Mouse (Mus musculus): ENCODE results near the gene Arl16. TPM values are rescaled to one million over a fixed set of nuclear protein-coding genes. Genes with fewer than 3 reads are reported as not detected.

Gene Arl16
- polyA plus RNA-seq, 1 experiment: 5.5 TPM

GRCm38 (mm10) chr11:120464365-120464764 lies 3.0 kb downstream of the Arl16 start:
- WGBS: 80% methylated on average over 5 of the region's 5 CpGs
- TF ChIP-seq POLR2A (IDR thresholded peaks at IDR 0.05; ENCODE audit: borderline replicate concordance, control insufficient read depth, low read depth, low read length): no peak
- TF ChIP-seq CTCF (IDR thresholded peaks at IDR 0.05; ENCODE audit: control insufficient read depth, insufficient read depth, low read length): no peak
- Histone ChIP-seq H3K4me1 (ENCODE audit: control insufficient read depth, insufficient read depth, low read length) (peaks cover 3% of the 10 kb centered on the region; the same call in 1 of the 2 replicates), H3K4me3 (replicated peaks; ENCODE audit: control insufficient read depth, low read depth, low read length) (no peak overlapping the region), H3K27ac (ENCODE audit: control insufficient read depth, insufficient read depth, low read depth, low read length, poor library complexity) (no peak overlapping the region)

DNA sequence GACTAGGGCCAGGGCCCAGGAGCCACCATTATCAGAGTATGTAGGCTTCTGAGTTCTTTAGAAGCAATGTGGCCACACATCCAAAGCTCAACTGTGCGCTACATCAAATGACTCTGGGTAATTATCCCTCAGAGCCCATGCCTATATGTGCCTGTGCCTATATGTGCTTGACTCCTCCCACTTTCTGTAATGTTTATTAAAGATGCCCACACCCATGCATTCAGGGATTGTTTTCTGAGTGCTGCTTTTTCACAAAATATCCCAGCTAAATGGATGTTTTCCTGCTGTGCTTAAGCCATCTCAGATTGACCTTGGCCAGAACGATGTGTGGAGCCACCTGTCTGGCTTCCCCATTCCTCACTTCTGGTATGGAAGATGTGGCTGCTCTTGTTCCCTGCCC lies 3.9 kb downstream of the Arl16 start:
- TF ChIP-seq POLR2A (IDR thresholded peaks at IDR 0.05; ENCODE audit: borderline replicate concordance, control insufficient read depth, low read depth, low read length): no peak
- TF ChIP-seq CTCF (IDR thresholded peaks at IDR 0.05; ENCODE audit: control insufficient read depth, insufficient read depth, low read length): no peak
- Histone ChIP-seq H3K27ac (ENCODE audit: control insufficient read depth, insufficient read depth, low read depth, low read length, poor library complexity) (no peak overlapping the region), H3K4me3 (replicated peaks; ENCODE audit: control insufficient read depth, low read depth, low read length) (no peak overlapping the region), H3K4me1 (ENCODE audit: control insufficient read depth, insufficient read depth, low read length) (peaks cover 3% of the 10 kb centered on the region; the same call in 1 of the 2 replicates)
- WGBS: 85% methylated on average over 2 of the region's 2 CpGs

- TF ChIP-seq CTCF (IDR thresholded peaks at IDR 0.05; ENCODE audit: control insufficient read depth, insufficient read depth, low read length) (peak; percentile 38; the same call in 1 of the 2 replicates), POLR2A (IDR thresholded peaks at IDR 0.05; ENCODE audit: borderline replicate concordance, control insufficient read depth, low read depth, low read length) (no peak)
- Histone ChIP-seq H3K4me1 (ENCODE audit: control insufficient read depth, insufficient read depth, low read length) (peaks cover 8% of the 10 kb centered on the region), H3K27ac (ENCODE audit: control insufficient read depth, insufficient read depth, low read depth, low read length, poor library complexity) (no peak overlapping the region), H3K4me3 (replicated peaks; ENCODE audit: control insufficient read depth, low read depth, low read length) (peak overlapping the region; percentile 50)
- 48% methylated on average over 6 of the region's 6 CpGs for WGBS
Observed at GRCm38 (mm10) chr11:120458847-120459597, 8.4 kb downstream of the Arl16 start.

GRCm38 (mm10) chr11:120457772-120458751 lies 9.3 kb downstream of the Arl16 start, which contains the start of the genes Oxld1 and Ccdc137:
Gene Oxld1 (minus strand): TSS chr11:120458068.
Gene Ccdc137 (plus strand): TSS chr11:120458115.
- H3K4me3 ChIP-seq (replicated peaks; ENCODE audit: control insufficient read depth, low read depth, low read length): peak within 1 kb of the TSS; percentile 77
- peaks cover 8% of the 10 kb centered on the region for H3K4me1 ChIP-seq (ENCODE audit: control insufficient read depth, insufficient read depth, low read length)
- 3% methylated on average over 62 of the region's 62 CpGs for WGBS
- H3K27ac ChIP-seq (ENCODE audit: control insufficient read depth, insufficient read depth, low read depth, low read length, poor library complexity): peak within 1 kb of the TSS; percentile 82
- peak; percentile 88; the same call in 1 of the 2 replicates for TF ChIP-seq POLR2A (IDR thresholded peaks at IDR 0.05; ENCODE audit: borderline replicate concordance, control insufficient read depth, low read depth, low read length)
- no peak for TF ChIP-seq CTCF (IDR thresholded peaks at IDR 0.05; ENCODE audit: control insufficient read depth, insufficient read depth, low read length)

- 3% methylated on average over 14 of the region's 14 CpGs for WGBS
- TF ChIP-seq CTCF (IDR thresholded peaks at IDR 0.05; ENCODE audit: control insufficient read depth, insufficient read depth, low read length) (no peak), POLR2A (IDR thresholded peaks at IDR 0.05; ENCODE audit: borderline replicate concordance, control insufficient read depth, low read depth, low read length) (no peak)
- Histone ChIP-seq H3K4me1 (ENCODE audit: control insufficient read depth, insufficient read depth, low read length) (peaks cover 8% of the 10 kb centered on the region), H3K4me3 (replicated peaks; ENCODE audit: control insufficient read depth, low read depth, low read length) (peak overlapping the region; percentile 77), H3K27ac (ENCODE audit: control insufficient read depth, insufficient read depth, low read depth, low read length, poor library complexity) (peak overlapping the region; percentile 82)
Observed at GRCm38 (mm10) chr11:120457370-120457769, 10.0 kb downstream of the Arl16 start.

- 74% methylated on average over 7 of the region's 7 CpGs for WGBS
- peaks cover 12% of the 10 kb centered on the region for H3K4me1 ChIP-seq (ENCODE audit: control insufficient read depth, insufficient read depth, low read length)
- TF ChIP-seq CTCF (IDR thresholded peaks at IDR 0.05; ENCODE audit: control insufficient read depth, insufficient read depth, low read length): no peak
- TF ChIP-seq POLR2A (IDR thresholded peaks at IDR 0.05; ENCODE audit: borderline replicate concordance, control insufficient read depth, low read depth, low read length): no peak
- H3K27ac ChIP-seq (ENCODE audit: control insufficient read depth, insufficient read depth, low read depth, low read length, poor library complexity): no peak overlapping the region
- no peak overlapping the region for H3K4me3 ChIP-seq (replicated peaks; ENCODE audit: control insufficient read depth, low read depth, low read length)
Observed at GRCm38 (mm10) chr11:120455413-120455812, 12.0 kb downstream of the Arl16 start.

DNA sequence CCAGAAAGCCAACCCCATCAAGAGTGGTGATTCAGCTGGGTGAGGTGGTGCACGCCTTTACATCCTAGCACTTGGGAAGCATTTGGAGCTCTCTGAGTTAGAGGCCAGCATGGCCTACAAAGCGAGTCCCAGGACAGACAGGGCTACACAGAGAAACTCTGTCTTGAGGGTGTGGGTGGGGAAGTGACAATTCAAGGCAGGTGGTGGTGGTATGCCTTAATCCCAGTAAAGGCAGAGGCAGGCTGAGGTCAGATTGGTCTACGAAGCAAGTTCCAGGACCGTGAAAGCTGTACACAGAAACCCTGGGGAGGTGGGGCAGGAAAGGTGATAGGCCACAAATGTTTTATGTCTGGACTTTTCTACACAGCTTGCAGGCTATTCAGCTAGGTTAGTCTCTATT lies 12.4 kb downstream of the Arl16 start:
- H3K4me1 ChIP-seq (ENCODE audit: control insufficient read depth, insufficient read depth, low read length): peaks cover 12% of the 10 kb centered on the region
- TF ChIP-seq CTCF (IDR thresholded peaks at IDR 0.05; ENCODE audit: control insufficient read depth, insufficient read depth, low read length): no peak
- TF ChIP-seq POLR2A (IDR thresholded peaks at IDR 0.05; ENCODE audit: borderline replicate concordance, control insufficient read depth, low read depth, low read length): no peak
- 89% methylated on average over 4 of the region's 4 CpGs for WGBS
- H3K27ac ChIP-seq (ENCODE audit: control insufficient read depth, insufficient read depth, low read depth, low read length, poor library complexity): no peak overlapping the region
- H3K4me3 ChIP-seq (replicated peaks; ENCODE audit: control insufficient read depth, low read depth, low read length): no peak overlapping the region

GRCm38 (mm10) chr11:120453306-120453705 lies 14.1 kb downstream of the Arl16 start, which contains the start of gene Pde6g:
Gene Pde6g (minus strand): TSS chr11:120453500.
- no peak for TF ChIP-seq CTCF (IDR thresholded peaks at IDR 0.05; ENCODE audit: control insufficient read depth, insufficient read depth, low read length)
- no peak for TF ChIP-seq POLR2A (IDR thresholded peaks at IDR 0.05; ENCODE audit: borderline replicate concordance, control insufficient read depth, low read depth, low read length)
- H3K27ac ChIP-seq (ENCODE audit: control insufficient read depth, insufficient read depth, low read depth, low read length, poor library complexity): no peak within 1 kb of the TSS

More at GRCm38 (mm10) chr11:120453306-120453705, 14.1 kb downstream of the Arl16 start, which contains the start of gene Pde6g:
- Histone ChIP-seq H3K4me3 (replicated peaks; ENCODE audit: control insufficient read depth, low read depth, low read length) (no peak within 1 kb of the TSS), H3K4me1 (ENCODE audit: control insufficient read depth, insufficient read depth, low read length) (peaks cover 12% of the 10 kb centered on the region)
- WGBS: 88% methylated on average over 4 of the region's 4 CpGs

Measured in bone marrow, adult 2 months (tissue).